Mouse (Mus musculus) T-helper 17 cell (primary cell): ENCODE measurements around the gene Dab1.

Experiments
- in situ Hi-C, 2 experiments: fragments of 300-600 bp; cut with MboI, MseI; formaldehyde crosslinking; loops; 1 replicate in 1 of 2; 2 replicates in 1 of 2; pipeline ENCODE4 v1.15.1; 2025; ENCODE audit warnings: high pct_unique_total_duplicates in 2 of 2

The Dab1 gene

DNA sequence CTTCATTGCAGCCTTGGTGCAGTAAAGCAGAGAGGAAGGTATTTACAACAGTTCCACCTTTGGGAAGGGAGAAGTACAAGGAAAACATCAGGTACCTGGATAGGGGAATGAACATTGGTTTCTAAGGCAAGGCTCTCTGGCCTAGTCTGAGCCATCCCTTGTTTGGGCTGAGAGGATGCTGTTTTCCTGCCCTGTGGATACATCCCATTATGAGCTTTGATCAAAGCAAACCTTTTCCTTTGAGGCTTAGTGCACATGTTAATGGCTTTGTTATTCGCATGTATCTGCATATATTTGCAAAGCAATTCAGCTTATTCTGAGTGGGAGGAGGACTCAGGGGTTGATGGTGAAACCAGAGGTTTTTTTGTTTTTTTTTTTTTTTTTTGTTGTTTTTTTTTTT lies 185.3 kb downstream of the Dab1 start:
- in situ Hi-C loops: no loop called here

DNA sequence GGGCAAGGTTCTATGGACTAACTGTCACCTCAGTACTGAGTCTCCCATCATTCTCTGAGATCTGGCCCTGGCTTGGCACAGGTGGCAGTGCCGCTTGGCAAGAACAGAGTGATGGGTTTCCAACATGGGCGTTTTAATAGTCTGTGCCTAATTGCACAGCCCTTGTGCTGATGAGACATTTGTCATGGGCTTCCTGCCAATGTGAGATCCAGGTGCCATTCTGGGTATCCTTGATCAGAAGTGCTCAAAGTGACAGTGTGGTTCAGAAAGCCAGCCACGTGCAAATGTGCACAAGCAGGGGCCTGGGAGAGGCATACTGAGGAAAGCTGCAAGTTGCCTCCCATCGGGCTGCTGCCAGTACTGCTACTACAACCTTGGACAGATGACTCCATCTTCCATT lies 203.5 kb downstream of the Dab1 start:
- in situ Hi-C loops: no loop called here

DNA sequence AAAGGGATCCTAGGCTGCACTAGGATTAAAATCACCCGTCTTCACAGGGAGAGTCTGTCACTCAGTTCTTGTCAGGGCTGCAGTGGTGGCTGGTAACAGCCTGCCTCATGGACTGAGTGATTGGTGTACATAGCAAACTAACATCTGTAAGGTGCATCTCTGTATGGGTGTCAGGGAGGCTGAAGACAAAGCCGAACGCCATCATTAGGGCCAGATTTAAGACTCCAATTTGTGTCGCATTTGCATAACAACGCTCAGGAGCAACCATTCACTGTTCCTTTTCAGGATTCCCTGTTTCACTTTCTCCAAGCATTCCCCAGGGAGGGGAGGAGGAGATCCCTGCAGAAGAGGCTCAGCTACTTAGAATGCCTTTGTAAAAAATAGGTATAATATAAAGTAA lies 219.2 kb downstream of the Dab1 start:
- in situ Hi-C loops: no loop called here

DNA sequence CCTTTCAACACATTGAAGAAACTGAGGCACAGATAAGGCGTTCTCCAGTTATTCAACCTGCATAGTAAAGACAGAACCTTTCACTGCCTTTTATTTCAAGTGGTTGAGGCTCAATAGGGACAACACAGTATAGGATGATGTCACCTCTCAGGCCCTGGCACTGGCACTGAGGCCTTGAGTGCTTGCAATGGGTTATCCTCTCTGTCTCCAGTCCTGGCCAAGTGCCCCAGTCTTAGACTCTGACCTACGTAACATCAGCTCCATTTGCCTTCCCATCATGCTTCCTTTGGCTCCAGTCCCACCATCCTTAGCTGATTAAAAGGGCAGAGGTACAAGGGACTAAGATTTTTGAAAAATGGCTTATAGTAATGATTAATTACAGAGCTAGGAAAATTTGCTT lies 220.4 kb downstream of the Dab1 start:
- in situ Hi-C loops: no loop called here

DNA sequence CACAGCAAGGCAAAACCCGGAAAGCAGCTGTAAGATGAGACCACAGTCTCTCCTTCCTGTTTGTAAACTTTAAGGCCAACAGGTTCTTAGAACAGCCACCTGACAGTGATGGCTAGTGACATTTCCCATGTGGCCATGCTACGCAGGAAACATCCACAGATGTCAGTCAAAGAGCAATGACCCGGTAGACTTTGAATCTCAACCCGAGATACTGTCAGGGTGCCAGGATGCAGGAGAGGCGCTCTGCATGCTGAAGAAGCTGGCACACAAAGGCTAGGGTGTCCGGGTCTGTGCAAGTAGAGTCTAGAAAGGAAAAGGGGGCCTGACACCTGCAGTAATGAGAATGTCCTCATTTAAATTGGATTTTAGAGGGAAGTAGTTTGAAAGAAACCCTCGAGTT lies 222.0 kb downstream of the Dab1 start:
- in situ Hi-C loops: no loop called here

DNA sequence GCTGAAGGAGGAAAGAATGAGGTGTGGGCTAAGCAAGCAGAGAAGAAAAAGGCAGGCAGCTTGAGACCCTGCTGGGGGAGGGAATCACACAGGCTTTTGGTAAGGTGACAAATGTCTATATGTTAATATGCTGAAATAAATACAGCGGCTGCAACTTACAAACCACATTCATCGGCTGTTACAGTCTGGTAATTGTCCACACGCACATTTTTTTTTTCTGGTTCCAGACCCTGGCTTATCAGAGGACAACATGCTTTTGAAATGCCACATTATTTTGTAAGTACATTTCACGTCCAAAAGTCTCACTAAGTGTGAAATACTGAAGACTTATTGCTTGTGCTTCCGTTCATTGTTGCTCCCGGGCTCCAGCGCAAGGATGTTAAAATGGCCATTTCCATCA lies 225.5 kb downstream of the Dab1 start:
- in situ Hi-C loops: no loop called here

DNA sequence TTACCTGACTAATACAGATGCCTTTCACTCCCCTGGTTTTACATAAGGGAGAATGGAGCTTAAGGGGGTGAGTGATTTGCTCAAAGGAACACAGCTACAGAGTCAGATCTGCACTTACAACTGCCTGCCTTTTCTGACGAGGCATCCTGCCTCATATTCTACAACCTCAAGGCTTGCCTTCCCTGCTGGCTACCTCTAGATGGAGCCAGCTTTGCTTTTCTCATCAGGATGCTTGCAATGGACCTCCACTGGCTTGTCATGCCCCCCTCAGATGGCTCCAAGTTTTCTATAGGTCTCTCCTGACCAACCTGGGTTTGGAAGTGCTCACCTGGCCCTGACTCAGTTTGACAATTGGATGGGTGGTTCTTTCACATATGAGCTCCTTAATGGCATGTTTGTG lies 238.0 kb downstream of the Dab1 start:
- in situ Hi-C loops: no loop called here

DNA sequence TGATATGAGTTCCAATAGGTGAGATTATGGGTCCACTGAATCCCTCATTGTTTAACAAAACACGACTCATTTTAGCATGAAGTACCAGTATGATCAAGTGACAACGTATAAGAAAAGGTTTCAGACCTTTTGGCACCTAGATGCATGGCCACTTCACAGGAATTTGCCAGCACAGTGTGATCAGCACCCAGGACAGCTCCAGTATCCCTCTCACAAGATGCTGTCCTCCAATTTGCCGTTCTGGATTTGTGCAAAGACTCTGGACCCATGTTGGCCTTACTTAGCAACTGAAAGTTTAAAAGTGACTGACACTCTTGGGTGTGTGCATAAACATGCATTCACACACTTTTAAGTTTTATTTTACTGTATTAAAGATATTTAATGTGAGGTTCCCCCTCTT lies 256.4 kb downstream of the Dab1 start:
- in situ Hi-C loops: no loop called here

DNA sequence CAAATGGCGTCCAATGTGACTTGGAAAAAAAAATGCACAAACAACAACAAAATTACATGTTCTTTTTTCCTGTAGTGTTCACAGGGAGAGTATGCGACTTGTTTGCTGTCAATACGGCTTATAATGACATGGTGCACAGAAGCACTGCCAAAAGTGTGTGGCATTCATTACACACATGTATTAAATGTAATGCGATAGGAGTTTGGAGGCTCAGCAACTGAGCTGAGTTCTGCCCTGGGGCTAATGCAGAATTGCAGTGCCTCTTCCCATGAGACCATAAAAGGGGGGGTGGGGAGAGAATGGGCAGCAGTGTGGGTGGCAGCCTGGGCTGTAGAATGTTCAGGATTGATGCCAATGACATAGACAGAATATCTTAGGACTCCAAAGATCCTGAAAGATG lies 259.7 kb downstream of the Dab1 start:
- in situ Hi-C loops: no loop called here

DNA sequence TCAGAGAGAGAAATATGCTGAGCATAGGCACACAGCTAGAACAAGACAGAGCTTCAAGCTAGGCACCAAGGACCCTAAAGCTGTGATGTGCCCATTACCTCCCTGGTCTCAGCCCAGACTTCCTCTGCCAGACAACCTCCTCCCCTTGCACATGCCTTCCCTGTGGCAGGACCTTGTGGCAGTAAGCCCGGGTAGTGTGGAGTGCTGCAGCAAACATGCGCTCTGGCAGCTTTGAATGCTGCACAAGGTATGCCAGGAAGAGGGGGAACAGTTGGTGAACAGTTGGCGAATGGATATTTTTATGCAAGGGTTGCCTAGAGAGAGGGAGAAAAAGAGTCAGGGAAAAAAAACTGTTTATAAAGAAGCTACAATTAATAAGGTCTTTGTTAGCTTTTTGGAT lies 262.5 kb downstream of the Dab1 start:
- in situ Hi-C loops: loop anchor here in 1 of 2 experiments (10.0 kb wide), 1 partner anchor 1977 kb away; the partner anchor contains the start of gene Gm12800

DNA sequence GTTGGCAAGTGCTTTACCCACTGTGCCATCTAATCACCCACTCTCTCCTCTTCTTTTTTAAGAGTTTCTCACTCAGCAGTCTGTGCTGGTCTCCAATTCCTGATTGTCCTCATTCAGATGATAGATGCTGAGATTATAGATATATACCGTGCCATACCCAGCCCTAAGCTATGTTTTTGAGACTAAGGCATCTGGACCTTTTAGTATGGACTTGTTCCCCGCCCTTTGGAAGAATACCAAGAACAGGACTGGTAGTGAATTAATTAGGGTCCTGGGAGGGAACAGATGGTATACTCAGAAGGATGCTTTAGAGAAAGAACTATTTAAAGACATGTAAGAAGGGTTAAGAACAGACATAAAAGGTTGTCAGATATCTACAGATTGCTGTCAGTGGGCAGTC lies 268.9 kb downstream of the Dab1 start:
- in situ Hi-C loops: loop anchor here in 1 of 2 experiments (10.0 kb wide), 1 partner anchor 1983 kb away; the partner anchor contains the start of gene Gm12800

DNA sequence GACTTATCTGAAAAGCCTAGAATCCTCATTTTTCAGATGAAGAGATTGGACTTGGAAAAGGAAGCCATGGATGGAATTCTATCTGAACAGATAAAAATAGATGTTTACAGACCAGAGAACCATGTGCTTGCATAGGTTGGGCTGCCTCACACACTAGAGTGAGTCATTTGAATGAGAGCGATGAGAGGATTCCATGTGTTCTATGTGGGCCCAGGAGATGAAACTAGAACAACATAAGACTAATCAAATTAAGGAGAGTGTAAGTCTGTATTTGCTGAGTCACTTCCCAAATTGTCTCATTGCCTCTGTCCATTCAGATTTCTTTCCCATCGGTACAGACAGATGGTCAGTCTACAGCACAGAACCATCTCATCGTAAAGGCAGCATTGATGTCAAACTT lies 270.0 kb downstream of the Dab1 start:
- in situ Hi-C loops: loop anchor here in 1 of 2 experiments (10.0 kb wide), 1 partner anchor 1984 kb away; the partner anchor contains the start of gene Gm12800

DNA sequence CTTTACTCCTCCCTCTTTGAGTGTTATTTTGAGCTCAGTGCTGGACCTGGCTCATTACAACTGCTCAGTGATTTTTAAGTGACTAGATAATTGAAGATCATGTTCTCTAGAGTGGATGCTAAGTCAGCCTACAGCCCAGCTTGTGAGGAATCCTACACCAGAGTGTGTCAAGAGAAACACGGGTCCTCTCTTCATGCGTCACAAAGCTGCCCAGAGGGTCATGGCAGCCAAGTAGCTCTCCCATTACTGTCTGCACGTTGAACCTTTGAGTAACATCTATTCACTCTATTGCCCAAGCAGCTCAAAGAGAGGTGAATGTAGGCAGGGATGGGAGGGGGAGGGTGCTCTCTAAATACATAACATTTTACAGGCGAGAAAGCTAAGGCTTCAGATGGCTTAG lies 277.6 kb downstream of the Dab1 start:
- in situ Hi-C loops: no loop called here

DNA sequence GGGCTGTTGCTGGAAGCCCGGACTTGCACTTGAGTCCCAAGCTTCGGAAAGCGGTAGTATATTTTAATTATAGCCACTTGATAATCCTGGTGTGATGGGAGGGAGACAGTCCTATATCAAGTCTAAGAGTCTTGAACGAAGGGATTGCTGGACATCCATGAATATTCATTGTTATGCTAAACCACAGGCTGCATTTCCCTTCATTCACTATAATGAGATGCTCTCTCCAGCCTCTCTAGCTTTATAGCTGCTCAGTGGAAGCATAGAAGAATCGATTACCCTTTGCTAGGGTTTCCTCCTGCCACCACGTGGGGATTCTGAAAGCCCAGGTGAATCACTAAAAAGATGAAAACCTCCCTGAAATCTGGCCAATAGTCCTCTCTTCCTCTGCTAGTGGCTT lies 278.5 kb downstream of the Dab1 start:
- in situ Hi-C loops: no loop called here

DNA sequence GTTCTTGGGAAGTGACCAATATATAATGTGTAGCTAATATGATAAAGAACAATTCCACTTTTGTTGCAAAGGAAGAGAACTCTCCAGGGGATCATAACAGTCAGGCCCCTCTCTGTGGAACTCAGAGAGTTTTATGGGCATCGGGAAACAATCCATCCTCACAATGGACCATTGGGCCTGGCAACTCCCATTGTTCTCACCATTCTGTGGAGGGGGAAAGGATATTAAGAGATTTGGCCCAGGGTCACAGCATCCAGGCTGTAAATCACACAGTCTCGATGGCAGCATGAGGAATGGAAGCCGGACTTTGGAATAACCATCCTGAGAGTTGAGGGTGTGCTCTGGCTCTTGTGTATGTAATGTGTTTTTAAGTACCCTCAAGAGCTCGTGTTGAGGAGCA lies 292.3 kb downstream of the Dab1 start:
- in situ Hi-C loops: no loop called here

DNA sequence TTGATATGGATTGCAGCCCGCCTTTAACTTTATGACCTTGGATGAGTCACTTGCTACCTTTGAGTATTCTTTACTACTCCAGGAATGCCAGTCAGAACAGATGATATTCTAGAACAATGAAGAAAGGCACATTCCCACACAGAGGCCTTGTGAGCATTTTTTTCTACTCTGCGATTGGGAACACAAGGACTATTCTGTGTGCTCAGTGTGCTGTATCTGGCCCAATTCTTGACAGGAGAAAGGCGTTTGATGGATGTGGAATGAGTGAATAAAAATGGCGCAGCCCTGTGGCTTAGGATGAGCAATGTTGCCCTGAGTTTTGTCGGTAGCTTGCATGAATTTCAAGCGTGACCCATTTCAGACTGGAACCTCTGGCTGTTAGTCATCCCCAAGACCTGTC lies 292.9 kb downstream of the Dab1 start:
- in situ Hi-C loops: no loop called here

DNA sequence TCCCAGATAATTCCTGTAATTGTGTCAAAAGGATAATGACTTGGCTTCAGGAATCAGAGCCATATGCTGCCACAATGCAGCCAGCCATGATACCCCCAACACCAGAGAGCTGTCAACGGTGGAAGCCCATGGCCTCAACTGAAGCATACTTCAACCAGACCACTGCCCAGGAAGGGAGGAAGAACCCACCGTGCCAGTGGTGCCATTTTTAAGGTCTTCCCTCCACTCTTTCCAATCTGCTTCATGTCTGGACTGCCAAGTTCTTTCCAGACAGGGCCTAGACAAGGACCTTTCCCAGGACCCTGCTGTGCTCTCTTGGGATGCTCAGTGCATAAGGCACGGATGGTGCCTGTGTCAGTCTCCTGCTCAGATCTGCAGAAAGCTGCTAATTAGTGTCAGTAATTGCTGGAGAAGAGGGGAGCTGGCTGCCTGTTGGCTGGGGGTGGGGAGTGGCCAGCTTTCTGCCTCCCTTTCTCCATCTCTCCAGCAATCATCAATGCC lies 303.3 kb downstream of the Dab1 start:
- in situ Hi-C loops: loop anchor here in 1 of 2 experiments (10.0 kb wide), 1 partner anchor 1878 kb away; no protein-coding TSS in a partner anchor

DNA sequence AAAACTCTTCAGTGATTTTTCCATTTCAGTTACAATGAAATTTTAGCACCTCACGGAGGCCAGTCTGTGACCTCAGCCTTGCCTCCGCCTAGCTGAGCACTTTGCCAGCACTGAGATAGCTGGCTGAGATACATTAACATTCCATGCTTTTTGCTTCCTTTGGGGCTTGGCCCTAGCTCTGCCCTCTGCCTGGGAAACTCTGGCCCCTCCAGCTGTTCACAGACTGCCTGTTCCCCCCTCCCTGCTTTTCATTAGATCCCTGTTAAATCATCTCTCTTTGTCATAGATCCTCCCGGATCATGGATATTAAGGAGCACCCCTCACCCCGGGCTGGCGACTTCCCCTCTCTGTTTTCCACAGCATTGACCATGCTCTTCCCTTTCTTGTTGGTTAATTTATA lies 307.5 kb downstream of the Dab1 start:
- in situ Hi-C loops: loop anchor here in 1 of 2 experiments (10.0 kb wide), 1 partner anchor 1882 kb away; no protein-coding TSS in a partner anchor

DNA sequence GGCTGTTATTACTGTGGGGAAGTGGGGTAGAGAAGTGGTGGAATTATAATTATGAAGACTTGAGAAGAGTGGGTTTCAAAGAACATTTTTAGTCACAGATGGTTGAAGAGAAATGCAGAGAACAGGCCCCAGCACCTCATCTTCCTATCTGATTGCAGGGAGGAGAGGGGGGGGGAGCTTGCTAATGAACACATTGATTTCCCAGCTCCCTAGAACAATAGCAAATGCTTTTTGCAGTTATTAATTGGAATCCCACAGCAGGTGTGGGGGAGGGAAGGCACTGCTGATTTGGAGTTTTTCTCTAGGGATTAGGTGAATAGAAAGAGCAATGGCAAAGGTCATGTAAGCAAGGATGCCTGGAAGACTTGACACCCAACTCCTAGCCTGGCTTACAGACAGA lies 310.5 kb downstream of the Dab1 start:
- in situ Hi-C loops: loop anchor here in 1 of 2 experiments (10.0 kb wide), 1 partner anchor 1885 kb away; no protein-coding TSS in a partner anchor

DNA sequence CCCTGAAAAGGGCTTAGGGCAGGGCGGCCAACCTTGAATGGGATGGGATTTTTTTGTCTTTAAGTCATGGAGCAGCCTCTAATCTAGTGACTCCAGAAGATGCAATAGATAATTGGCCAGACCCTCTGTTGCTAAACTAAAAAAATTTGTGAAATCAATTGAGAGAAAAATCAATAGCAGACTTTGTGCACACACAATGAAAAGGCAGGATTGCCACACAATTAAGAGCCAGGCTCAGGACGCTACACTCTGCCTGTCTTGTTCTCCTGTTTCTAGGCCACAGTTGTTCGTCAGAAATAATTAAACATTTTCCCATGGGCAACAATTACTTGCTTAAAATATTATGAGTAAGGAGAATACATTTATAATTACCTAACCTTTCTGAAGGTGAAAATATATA lies 315.2 kb downstream of the Dab1 start:
- in situ Hi-C loops: no loop called here

DNA sequence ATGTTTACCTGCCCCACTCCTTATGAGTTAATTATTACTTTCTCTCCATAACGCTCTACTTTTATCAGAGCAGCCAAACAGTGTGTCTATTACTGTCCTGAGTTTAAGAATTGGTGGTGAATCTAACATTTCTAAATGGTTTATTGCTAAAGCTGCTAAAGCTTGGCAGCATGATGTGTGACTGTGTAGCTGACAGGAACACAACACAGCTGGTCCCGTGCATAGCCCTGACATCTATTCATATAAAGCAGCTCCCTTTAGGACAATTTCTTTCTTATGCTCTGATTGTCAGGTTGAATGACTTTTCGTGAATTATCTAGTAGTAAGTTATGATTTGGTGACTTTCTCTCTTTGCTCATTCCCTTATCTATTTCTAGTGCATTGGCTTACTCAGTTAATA lies 329.1 kb downstream of the Dab1 start:
- in situ Hi-C loops: no loop called here

DNA sequence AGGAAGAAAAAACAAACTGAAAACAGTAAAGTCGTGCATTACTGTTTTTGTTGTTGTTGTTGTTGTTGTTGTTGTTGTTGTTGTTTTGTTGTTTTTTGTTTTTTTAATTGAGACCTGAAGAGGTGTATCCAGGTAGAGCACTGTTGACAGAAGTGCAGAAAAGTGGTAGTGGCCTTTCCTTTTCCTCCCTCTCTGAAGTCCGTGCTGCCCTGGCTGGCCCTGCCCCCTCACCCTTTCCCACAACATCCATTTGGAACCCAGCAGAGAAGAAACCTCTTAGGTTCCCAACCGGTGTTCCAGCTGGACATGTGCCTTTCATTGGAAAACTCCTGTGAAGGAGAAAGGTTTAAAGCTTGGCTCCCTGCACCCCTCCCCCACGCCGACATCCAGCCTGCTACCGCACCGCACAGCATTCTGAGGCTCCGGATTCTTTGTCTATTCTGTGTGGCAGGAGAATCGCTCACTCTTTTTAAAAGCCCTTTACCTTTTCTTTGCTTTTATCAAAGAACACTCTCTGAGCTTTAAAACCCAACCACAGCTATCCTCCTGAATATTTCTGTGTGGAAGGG lies 334.6 kb downstream of the Dab1 start:
- in situ Hi-C loops: no loop called here
